Mouse (Mus musculus): ENCODE results near the gene Usp12.

GRCm38 (mm10) chr5:146750273-146750672, 44.5 kb downstream of the Usp12 start:
- TF ChIP-seq CTCF (conservative IDR thresholded peaks at IDR 0.05; ENCODE audit: low read length) (no peak), NANOG (IDR thresholded peaks at IDR 0.05; ENCODE audit: borderline replicate concordance, low read length) (no peak)
